Mouse (Mus musculus) neutrophil, adult 59 days (primary cell): ENCODE data around the gene Snrnp48. TPM values are rescaled to one million over a fixed set of nuclear protein-coding genes. Genes with fewer than 3 reads are reported as not detected.

Experiments
- total RNA-seq, 2 experiments: library from RNA; stranded (reverse); gene quantifications; 1 replicate in 1 of 2; 2 replicates in 1 of 2; pipeline ENCODE4 v1.2.4; 2023

Gene Snrnp48
- 10 to 100 TPM; 11.8 to 15.7 TPM for total RNA-seq

DNA sequence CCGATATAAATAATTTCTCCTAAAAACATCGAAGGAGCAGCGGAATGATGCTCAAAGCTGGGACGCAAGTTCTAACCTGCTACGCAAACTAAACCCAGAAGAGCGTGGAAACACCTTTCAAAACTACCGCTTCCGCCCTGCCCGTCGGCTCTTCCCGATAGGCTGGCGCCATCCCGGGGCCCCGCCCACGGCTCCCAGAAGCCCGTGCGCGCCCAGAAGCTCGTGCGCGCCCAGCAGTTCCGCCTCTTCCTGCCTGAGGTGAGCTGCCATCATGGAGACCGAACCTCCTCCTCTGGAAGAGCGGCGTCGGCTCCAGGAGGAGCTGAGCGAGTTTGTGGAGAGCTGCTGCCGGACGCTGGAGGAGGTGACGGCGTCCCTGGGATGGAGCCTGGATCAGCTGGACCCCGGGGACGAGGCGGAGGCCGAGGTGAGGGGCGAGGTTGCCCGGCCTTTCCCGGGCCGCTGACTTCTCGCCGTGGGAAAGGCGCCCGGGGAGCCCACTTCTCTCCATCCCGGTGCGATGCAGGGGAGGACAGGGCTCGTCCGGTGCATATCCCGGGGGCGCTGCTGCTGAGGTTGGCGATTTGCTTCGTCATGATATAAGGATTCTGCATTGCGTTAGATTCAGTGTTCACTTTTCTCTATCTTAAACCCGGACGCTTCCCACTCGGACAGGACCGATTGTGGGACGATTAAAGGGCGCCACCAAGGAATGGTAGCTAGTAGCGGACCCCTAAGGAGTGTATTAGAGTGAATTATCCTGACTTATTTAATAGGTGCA, at the start of gene Snrnp48:
Gene Snrnp48, plus strand, starts transcription at position 237 of the 781 bp plus-strand sequence.

Other genes with a start within 250 kb of the Snrnp48 start
- 10 to 100 TPM; 67.0 to 78.7 TPM for gene Ssr1, start 210.7 kb upstream of the Snrnp48 start, total RNA-seq
- gene Riok1, start 167.9 kb upstream of the Snrnp48 start, total RNA-seq: 10 to 100 TPM; 64.4 to 76.0 TPM
- 1 to 10 TPM; 2.1 to 3.2 TPM for gene Cage1, start 167.9 kb upstream of the Snrnp48 start, total RNA-seq
- gene Dsp, start 53.6 kb upstream of the Snrnp48 start, total RNA-seq: under 1 TPM; 0.33 to 0.35 TPM
- gene Bmp6, start 140.2 kb downstream of the Snrnp48 start, total RNA-seq: under 1 TPM; 0.18 to 0.31 TPM